Mouse (Mus musculus): Measurements from ENCODE around the gene Foxn4. TPM values are rescaled to one million over a fixed set of nuclear protein-coding genes. Genes with fewer than 3 reads are reported as not detected.
A peak's percentile ranks its signal among the peaks of the same experiment; 100 is the strongest.

Gene Foxn4
- under 1 TPM in 1 of 2 experiments, not detected in 1; 0.15 TPM for total RNA-seq (2021)
- long read RNA-seq, experiment 1: 0 reads
- long read RNA-seq, experiment 2: 0 reads

DNA sequence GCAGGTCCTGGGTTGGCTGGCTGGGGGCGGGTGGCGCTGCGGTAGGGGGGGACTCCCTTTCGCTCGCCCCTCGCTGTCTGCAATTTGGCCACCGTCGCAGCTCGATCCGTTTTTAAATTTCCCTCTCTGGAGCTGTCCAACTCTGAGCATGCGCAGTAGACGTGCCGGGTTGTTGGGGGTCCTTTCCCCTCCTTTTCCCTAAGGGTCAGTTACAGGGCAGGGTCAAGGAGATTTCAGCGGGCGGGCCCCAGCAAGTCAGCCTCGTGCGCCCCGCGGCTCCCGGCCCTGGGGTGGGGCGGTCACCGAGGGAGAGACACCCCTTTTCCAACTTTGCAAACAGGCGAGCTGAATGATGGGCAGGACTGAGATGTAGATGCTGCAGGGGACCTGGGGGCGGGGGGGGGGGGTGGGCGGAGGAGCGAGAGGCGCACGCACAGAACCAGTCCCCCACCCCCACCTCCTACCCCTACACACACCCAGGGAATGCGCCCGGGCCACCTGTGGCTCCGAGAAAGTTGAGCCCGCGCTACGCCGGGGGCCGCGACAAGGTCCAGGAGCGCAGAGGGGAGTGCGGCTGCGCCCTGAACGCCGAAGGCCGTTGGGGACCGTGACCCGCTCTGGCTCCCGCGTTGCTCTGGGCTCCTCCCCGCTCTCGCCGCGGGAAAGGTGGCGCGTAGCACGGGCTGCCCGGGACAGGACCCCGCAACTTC lies at the start of gene Foxn4:
TSS of gene Foxn4 (minus strand) at position 115 of the 710 bp plus-strand sequence.
- DNase-seq (ENCODE audit: low spot score in 2 of 2): no peak

DNA sequence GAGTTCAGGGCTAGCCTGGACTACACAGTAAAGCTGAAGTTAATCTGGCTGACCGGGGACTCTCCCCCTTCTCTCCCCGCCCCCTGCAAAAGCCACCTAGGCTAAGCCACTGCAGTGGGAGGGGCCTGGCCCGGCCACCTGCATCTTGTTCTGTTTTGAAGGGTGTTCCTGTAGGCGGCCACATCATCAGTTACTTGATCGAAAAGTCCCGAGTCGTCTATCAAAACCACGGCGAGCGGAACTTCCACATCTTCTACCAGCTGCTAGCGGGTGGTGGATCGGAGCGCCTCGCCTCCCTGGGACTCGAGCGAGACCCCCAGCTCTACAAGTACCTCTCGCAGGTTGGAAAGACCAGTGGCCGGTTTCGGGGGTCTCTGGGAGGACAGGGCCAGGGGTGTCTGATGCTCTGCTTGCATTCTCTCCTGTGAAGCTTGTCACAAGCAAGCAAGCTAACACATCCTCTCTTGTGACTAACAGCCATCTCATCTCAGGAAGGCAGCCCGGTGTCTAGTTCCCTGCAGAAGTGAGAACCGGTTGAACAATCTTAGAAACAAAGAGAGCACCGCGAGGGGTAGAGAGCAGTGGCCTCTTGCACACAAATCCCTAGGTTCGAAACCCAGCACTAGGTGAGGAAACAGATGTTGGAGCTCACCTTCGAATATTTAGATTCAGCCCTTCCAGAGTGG lies 49.6 kb upstream of the Foxn4 start:
- DNase-seq (ENCODE audit: low spot score in 2 of 2): no peak

DNA sequence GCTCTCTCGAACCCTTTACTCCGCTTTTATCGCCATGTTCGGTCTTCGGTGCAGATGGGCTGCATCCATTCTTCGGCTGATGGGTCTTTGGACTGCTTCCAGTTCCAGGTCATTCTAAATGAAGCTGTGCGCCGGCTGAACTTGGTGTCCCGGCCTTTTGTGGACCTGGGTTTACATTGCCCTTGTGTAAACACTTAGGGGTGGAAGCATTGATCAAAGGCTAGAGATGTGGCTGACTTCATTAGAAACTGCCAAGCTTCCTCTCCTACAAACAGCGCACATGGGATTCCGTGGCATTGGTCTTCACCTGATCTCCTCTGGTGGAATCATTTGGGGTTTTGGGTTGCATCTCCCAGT lies 36.1 kb upstream of the Foxn4 start:
- no peak for DNase-seq (ENCODE audit: low spot score in 2 of 2)

DNA sequence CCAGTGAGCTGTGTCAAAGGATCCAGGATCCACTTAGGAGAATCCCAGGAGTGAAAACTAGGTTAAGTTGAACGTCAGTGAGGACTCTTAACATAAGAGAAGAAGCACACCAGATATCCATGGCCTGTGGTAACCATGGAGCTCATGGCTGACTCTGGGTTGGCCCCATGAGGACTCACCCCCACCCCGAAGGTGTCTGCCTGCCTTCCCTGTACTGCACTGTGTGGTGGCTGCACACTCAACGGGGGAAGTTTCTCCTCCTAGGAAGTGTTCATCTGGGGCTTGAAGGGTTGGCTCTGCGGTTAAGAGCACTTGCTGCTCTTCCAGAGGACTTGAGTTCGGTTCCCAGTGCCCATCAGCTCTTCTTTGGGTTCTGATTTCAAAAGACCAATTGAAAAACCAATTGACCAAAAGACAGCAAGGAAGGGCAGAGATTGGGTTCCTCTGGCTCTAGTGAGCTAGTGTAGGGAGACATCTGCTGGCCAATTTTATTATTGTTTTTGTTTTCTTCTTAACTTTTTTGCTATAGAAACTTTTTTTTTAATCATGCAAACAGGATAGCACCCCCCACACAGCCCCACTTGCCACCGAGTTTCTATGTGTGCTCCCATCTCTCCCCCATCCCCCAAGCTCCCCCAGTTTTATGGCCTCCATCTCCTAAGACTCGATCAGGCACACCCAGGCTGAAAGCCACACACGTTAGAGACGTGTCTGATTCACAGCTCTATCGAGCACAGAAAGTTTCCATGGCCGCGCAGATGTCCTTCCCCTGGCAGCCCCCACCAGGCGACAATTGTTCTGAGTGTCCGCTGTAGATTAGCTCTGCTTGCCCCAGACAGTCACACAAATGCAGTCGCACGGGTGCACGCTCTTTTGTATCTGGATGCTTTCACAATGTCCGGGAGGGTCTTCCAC lies 35.4 kb upstream of the Foxn4 start:
- no peak for DNase-seq (ENCODE audit: low spot score in 2 of 2)

DNA sequence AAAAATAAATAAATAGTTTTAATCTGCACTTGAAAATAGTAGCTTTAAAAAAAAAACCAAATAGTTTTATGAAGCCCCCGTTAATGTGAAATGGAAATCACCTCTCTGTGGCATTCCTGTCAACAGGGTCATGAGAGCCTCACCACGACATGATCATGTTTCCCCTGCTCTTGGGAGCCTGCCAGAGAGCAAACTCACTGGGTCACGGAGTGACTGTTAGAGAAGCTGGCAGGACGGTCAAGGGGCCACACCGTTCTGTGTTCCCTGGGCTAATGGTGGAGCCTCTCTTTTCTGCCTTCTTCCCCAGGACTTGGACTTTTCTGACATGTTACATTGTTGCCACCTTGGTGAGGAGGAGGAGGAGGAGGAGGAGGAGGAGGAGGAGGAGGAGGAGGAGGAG lies 32.9 kb upstream of the Foxn4 start:
- DNase-seq (ENCODE audit: low spot score in 2 of 2): no peak

DNA sequence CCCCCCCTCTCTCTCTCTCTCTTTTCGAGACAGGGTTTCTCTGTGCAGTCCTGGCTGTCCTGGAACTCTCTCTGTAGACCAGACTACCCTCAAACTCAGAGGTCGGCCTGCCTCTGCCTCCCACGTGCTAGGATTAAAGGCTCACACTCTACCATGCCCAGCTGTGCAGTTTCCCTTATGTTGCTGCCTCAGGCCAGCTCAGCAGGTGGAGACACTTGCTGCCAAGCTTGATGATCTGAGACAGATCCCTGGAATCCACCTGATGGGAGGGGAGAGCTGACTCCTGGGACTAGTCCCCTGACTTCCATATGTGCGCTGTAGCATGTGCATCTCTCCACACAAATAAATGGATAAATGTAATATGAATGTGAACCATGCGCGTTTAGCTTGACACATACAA lies 29.6 kb upstream of the Foxn4 start:
- DNase-seq (ENCODE audit: low spot score in 2 of 2): no peak

DNA sequence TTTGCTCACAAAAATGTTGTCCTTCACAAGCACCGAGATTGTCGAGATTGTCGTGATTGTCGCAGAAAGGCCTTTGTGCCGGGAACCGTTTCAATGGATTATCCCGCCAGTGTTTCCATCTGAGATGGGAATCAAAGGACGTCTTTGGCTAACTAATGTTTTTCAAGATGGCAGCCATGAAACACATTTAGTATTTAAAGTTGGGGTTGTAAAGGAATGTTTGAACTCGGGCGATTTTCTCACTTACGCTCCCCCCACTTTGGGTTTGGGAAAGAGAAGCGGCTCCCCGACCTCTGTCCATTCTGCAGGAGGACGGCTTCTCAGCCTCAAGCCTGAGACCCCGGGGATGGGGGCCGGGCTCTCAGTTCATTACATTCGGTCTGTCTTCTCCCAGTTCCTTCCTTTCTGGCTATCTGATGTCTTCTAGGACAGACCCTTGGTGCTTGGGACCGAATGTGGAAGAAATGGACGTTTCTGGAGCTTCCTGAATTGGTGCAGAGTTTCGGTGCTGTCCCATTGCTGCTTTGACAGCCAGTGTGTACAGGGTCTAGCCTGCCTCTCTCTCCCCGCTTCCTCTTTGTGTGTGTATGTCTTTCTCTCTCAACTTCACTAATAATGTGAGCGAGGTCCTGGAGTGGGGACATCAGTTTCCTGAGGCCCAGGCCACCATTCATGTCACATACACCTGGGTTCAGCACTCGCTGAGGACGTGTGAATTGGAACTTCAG lies 26.4 kb upstream of the Foxn4 start:
- no peak for DNase-seq (ENCODE audit: low spot score in 2 of 2)

DNA sequence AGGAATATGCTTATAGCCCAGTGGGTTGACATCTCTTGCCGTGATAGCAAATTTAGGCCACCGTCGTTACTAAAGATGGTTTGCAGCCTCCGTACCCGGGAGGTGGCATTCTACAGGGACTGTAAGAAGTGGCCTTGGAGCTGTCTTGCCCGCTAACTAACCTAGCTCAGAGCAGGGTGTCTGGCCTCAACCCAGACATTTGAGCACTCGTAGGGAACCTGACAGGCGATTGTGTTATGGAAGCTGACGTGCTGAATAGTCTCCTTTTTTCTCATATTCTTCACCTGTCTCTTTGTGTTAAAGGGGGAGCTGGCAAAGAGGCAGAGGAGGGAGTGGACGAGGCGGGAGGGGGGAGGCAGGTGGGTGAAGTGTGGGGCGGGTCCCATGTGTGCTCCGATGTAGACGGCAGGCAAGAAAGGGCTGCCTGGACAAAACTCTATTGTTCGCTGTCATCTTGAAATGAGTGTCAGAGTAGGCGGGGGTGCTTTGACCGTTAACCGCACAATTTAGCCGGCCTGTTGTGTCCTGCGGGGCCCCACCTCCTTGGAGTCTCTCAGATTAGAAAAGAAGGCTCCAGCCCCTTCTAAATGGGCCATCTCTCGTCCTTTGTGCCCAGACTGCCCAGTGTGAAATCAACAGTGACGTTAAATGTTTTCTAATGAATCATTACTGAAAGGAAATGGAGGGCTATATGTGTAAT lies 25.7 kb upstream of the Foxn4 start:
- no peak for DNase-seq (ENCODE audit: low spot score in 2 of 2)

DNA sequence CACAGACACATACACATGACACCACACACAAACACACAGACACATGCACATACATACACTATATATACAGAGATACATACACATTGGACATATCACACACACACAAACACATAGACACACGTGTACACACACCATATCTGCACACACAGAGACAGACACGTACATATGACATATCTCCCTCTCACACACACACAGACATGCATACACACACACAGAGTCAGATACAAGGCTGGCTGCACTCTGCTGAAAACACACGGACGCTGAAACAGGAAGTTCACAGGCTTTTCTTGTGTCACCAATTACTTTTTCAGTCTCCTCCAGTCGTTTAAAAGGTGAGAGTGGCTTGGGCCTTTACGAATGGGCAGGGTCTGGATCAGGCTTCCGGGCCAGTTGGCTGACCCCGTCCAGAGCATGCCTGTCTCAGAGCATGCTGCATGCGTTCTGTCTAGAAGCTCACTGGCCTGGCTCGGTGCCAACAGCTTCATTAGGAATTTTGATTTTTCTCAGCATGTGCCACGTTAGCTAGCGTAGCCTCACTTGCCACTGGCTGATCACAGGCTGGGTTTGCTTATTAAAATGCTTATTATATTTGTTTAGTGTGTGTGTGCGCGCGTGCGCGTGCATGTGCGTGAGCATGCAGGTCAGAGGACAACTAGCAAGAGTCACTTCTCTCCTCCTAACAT lies 24.7 kb upstream of the Foxn4 start:
- peak in 1 of 2 experiments; percentile 36 for DNase-seq (ENCODE audit: low spot score in 2 of 2)

DNA sequence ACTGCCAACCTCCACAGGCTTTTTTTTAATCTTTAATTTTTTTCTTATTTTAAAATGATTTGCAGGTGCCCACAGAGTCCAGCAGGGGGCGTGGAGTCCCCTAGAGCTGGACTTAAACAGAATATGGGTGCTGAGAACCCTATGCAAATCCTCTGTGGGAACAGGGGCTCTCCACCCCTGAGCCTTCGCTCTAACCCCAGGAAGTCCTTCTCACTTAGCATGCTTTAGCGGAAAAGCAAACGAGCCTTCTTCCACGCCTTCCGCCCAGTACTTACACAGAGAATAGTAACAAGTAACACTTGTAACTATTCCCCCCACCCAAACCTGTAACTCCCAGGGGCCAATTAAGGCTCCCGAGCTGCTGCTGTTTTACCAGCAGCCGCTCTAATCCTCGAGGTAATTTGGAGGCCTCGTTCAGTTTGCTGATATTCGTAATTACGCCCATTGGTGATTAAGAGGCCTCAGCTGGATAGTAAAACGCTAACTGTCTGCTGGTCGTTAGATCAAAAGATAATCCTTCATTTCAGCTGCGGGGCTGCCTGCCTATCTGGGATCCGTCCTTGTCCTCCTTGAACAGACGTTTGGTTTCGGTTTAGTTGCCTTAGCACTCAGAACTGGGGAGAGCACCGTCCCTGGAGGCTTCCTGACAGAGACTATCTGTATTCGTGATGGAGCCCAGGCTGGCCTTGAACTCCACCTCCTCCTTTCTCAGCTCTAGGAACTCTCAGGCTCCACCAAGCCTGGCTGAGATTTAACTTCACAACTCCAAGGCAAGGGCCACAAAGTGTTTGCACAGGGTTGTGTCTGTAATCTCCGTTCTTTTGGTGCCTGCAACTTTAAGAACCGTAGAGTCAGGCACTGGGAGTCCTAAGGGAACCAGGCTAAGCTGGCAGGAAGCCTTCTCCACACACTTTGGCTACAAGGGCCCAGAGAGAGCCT lies 23.4 kb upstream of the Foxn4 start:
- DNase-seq (ENCODE audit: low spot score in 2 of 2): peak in 1 of 2 experiments; percentile 17

DNA sequence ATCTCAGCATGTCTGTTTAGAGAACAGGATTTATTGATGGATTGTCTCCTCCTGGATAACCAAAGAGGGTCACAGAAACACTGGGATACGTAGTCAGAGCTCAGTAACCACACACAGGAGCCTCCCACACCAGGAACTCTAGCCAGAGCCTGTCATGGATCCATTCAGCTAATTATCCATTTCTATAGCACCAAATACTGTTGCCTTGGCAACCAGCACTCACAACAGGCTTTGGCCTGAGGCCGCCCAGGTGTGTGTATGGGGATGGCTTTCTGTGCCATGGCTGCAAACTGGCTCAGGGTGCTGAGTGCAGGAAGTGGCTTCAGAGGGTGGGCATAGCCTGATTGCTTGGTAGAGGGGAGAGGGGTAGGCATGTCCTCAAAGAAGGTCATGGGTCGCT lies 16.4 kb upstream of the Foxn4 start:
- no peak for DNase-seq (ENCODE audit: low spot score in 2 of 2)

DNA sequence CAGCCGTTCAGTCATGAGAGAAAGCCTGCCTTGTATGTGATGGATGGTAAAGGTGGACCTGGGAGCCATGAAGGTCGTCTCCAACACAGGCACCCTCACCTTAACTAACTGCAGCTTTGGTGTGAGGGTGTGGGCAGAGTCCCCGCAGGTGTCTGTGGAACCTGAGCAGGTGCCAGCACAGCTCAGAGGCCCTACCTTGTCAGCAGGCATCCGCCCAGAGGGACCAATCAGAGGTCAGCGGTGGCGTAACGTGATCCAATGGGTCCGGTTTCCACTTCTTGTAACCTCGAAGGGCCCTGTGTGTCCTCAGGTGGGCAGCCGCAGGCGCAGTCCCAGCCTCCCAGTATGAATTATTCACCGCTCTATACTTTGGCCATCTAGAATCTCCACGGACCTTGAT lies 15.3 kb upstream of the Foxn4 start, which contains the start of gene Myo1h:
TSS of gene Myo1h (plus strand) at position 293 of the 400 bp plus-strand sequence.
- DNase-seq (ENCODE audit: low spot score in 2 of 2): no peak

DNA sequence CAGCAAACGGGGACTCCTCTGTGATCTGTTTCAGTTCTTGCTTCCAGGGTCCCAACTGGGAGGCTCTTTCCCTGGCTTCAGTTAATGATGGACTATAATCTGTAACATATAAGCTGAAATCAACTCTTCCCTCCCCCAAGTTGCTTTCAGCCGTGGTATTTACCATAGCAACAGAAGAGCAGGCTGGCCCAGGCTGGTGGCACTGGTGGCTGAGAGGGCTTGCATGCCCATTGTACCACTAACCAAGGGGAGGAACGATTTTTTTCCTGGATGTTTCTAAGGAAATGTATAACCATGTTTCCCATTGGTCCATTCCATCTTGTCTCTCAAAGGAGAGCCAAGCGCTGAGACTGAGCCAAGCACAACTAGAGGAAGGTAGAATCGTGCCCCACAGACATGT lies 14.8 kb upstream of the Foxn4 start:
- no peak for DNase-seq (ENCODE audit: low spot score in 2 of 2)

DNA sequence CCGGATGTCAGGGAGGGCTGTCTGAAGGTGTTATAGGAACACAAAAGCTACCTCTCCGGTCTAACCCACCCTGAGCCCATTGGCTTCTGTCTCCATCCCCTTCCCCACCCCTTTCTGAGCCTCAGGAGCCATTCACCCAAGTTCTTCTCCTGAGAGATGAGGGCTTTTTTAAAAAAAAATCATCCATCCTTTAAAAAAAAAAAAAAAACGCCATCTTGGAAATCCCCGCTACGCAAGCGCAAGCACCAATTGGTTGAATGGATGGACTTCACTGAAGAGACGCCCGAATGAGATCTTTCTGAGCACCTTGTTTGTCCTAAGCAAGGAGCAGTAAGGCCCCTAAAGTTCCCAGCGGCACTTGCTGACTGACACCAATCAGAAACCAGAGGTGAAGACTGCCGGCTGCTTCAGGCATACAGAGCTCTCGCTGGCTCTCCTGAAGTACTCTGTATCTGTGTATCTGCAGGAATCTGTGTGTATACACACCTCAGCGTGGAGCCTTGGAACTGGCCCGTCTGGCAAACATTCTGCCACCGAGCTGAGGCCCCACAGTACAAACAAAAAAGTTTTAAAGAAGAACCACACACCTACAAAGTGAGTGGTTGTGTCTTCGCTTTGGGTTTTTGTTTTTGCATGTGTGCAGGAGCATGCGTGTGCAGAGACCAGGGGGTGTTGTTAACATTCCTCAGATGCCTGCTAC lies 13.4 kb upstream of the Foxn4 start:
- no peak for DNase-seq (ENCODE audit: low spot score in 2 of 2)

DNA sequence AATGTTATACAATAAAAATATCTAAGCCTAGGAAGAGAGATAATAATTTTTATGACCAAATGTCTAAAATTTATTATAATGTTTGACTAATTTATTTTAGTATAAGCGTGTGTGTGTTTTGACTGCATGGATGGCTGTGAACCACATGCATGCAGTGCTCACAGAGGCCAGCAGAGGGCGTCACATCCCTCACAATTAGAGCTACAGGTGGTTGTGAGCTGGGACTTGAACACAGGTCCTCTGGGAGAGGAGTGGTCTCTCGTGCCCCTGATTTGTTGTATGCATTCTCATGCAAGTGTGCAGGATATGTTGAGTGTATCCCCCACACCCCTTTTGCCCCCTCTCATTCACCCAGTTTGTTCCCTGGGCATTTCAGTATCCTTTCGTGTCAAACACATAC lies 12.5 kb upstream of the Foxn4 start:
- no peak for DNase-seq (ENCODE audit: low spot score in 2 of 2)

DNA sequence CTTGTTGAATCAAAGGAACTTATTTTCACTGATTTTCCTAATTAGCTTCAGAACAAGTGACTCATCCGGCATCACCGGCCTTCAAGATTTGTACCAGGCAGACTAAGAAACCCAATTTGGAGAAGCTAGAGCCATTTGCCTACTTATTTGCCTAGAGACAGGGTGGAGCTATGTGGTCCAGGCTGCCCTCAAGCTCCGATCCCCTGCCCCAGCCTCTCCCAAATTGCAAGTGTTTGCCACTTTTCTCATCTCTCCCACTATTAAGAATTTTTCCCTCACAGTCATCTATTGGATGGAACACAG lies 11.7 kb upstream of the Foxn4 start:
- DNase-seq (ENCODE audit: low spot score in 2 of 2): no peak

DNA sequence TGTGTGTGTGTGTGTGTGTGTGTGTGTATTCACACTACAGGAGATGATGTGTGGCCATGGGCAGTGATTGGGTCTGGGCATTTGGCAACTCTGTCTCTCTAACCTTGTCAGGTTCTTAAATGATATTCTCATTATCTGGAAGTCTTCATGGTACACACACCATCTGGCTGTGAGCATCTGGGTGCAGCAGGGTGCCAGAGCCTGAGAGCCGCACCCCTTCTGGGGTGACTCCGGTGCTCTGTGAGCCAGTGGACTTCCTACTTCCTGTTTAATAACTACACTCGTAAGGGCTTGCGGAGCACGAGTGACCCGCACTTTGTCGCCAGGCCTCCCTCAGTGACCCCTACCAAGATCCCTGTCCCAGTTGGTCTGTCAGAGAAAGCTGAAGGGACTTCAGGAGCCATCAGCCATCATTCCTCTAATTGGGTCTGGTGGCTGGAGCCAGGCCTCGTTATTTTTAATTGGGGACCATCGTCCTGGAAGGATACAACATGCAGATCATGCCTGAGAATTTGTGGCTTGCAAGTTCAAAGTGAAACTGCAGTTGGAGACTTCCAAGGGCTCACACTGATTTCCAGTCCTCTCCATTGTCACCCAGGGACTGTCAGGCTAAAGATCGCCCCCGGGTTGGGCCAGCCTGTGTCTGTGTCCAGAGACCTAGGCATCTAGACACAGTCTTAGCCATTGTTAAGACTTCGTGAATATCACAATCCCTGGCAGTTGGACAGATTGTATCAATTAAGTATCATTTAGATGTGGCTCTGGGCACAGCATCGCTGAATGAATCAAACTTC lies 11.2 kb upstream of the Foxn4 start:
- DNase-seq (ENCODE audit: low spot score in 2 of 2): no peak

DNA sequence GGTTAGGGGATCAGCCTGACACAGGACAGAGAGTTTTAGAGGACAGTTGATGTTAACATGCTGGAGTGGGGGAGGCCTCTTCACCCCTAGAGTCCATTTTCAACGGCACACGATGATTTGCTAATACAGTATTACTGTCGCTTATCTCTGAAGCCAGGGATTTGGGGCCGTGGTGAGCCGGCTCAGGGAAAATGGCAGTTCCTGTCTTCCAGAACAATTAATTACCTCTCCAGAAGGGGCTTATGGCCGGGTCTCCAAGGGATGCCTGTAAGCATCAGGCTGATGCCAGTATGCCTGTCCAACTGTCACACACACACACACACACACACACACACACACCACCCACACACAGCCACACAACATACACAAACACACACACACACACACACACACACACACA lies 8.7 kb upstream of the Foxn4 start:
- DNase-seq (ENCODE audit: low spot score in 2 of 2): no peak
